Mouse (Mus musculus) midbrain, embryonic 10.5 days (tissue): ENCODE measurements around the gene Shmt1. TPM values are rescaled to one million over a fixed set of nuclear protein-coding genes. Genes with fewer than 3 reads are reported as not detected.

Experiments used
- DNase-seq: peaks from one replicate; pipeline ENCODE4 v3.0.0-alpha.2; 2017; ENCODE audit warnings: low spot score
- H3K27ac ChIP-seq: fragments of 300-500 bp; sonication (generic); replicated peaks from 2 replicates; pipeline ENCODE4 v1.5.1; 2016; ENCODE audit warnings: mild to moderate bottlenecking
- H3K27me3 ChIP-seq: fragments of 300-500 bp; sonication (generic); 2 replicates; pipeline ENCODE4 v1.6.1; 2016; ENCODE audit warnings: low read depth, mild to moderate bottlenecking; ENCODE audit not compliant: poor library complexity, severe bottlenecking
- H3K36me3 ChIP-seq: fragments of 300-500 bp; sonication (generic); 2 replicates; pipeline ENCODE4 v1.6.1; 2016; ENCODE audit warnings: mild to moderate bottlenecking, moderate library complexity
- H3K4me1 ChIP-seq: fragments of 300-500 bp; sonication (generic); 2 replicates; pipeline ENCODE4 v1.6.1; 2016
- H3K4me3 ChIP-seq: fragments of 300-500 bp; sonication (generic); 2 replicates; pipeline ENCODE4 v1.5.1; 2016; ENCODE audit warnings: mild to moderate bottlenecking, moderate library complexity
- H3K9me3 ChIP-seq: fragments of 300-500 bp; sonication (generic); replicated peaks from 2 replicates; pipeline ENCODE4 v1.6.1; 2016; ENCODE audit warnings: mild to moderate bottlenecking
- WGBS: fragments of 180-500 bp; shearing (Covaris S2); methylation state at CpG from one replicate; pipeline ENCODE4 v1.1.7; 2016; 5-methylcytosine and 5-hydroxymethylcytosine counted together
- polyA plus RNA-seq: library from polyadenylated mRNA; unstranded; fragments of >200 nt; fragmentation: Nextera tagmentation; extraction: Ambion mirVana; gene quantifications from 2 replicates; pipeline ENCODE4 v1.2.1, GENCODE M21; 2016

Gene Shmt1
- polyA plus RNA-seq, 1 experiment from 2014 or later, result 86.3 TPM

- H3K36me3 ChIP-seq, result peaks cover 97% of the 10 kb centered on the region
- no peaks in the 10 kb centered on the region for H3K27me3 ChIP-seq
- H3K4me3 ChIP-seq, result no peak overlapping the region
- no peaks in the 10 kb centered on the region for H3K9me3 ChIP-seq
- H3K27ac ChIP-seq, result no peak overlapping the region
- 91% methylated on average over 7 of the region's 7 CpGs for WGBS
- DNase-seq, result no peak
- no peaks in the 10 kb centered on the region for H3K4me1 ChIP-seq
Measured at GRCm38 (mm10) chr11:60755570-60755969, 55.9 kb downstream of the Shmt1 start.

DNA sequence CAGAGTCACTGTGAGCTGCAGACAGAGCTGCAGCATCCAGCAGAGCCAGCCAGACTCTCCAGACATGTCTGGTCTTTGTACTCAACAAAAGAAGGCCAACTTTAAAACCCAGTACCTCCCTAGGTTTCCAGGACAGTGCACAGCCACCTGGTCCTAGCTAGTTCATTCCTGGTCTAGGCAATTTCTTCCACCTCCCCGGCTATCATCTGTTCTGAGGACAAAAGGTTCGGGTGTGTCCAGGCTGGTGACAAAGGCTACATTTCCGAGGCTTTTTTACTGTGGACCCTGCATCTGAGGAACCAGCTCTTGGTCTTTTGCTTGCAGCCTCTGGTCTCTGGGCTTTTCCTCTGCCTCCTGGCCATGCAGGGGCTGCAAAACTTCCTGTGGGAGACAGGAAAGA is 71.2 kb downstream of the Shmt1 start:
- no peak overlapping the region for H3K4me3 ChIP-seq
- H3K27me3 ChIP-seq, result no peaks in the 10 kb centered on the region
- peaks cover 85% of the 10 kb centered on the region for H3K36me3 ChIP-seq
- no peak for DNase-seq
- no peaks in the 10 kb centered on the region for H3K4me1 ChIP-seq
- no peak overlapping the region for H3K27ac ChIP-seq
- no peaks in the 10 kb centered on the region for H3K9me3 ChIP-seq
- 87% methylated on average over 3 of the region's 3 CpGs for WGBS

Other genes with a start within 250 kb of the Shmt1 start
- gene Llgl1, start 112.0 kb downstream of the Shmt1 start, polyA plus RNA-seq, result 147 and 158 TPM in 2 replicates
- 74.8 and 82.6 TPM in 2 replicates for gene Flii, start 84.5 kb downstream of the Shmt1 start, polyA plus RNA-seq
- 14.6 and 15.6 TPM in 2 replicates for gene Mief2, start 83.3 kb downstream of the Shmt1 start, polyA plus RNA-seq
- gene Top3a, start 34.4 kb downstream of the Shmt1 start, polyA plus RNA-seq, result 23.2 and 23.9 TPM in 2 replicates
- 7.8 and 8.8 TPM in 2 replicates for gene Smcr8, start 34.2 kb downstream of the Shmt1 start, polyA plus RNA-seq
- 29.3 and 34.0 TPM in 2 replicates for gene Dhrs7b, start 18.9 kb upstream of the Shmt1 start, polyA plus RNA-seq
- 71.0 and 75.7 TPM in 2 replicates for gene Tmem11, start 67.6 kb upstream of the Shmt1 start, polyA plus RNA-seq
- 18.0 and 26.9 TPM in 2 replicates for gene Natd1, start 103.0 kb upstream of the Shmt1 start, polyA plus RNA-seq
- 55.7 and 65.1 TPM in 2 replicates for gene Map2k3, start 120.3 kb upstream of the Shmt1 start, polyA plus RNA-seq
- gene Kcnj12, start 210.8 kb upstream of the Shmt1 start, polyA plus RNA-seq, result 0.53 and 0.62 TPM in 2 replicates